Mouse (Mus musculus): Measurements from ENCODE around the gene Mmp15.
"Not testable (repeated sequence)": the region's sequence is repeated elsewhere in the genome, so short reads cannot be mapped to it uniquely, and the experiment has no call there.

Gene Mmp15

GRCm38 (mm10) chr8:95376309-95376999 is 24.4 kb downstream of the Mmp15 start:
- no peak for DNase-seq (ENCODE audit: extremely low spot score, low spot score)

GRCm38 (mm10) chr8:95377101-95377500 is 25.0 kb downstream of the Mmp15 start:
- no peak for DNase-seq (ENCODE audit: extremely low spot score, low spot score)

GRCm38 (mm10) chr8:95377863-95378291 is 25.8 kb downstream of the Mmp15 start:
- no peak for DNase-seq (ENCODE audit: extremely low spot score, low spot score)

- DNase-seq (ENCODE audit: extremely low spot score, low spot score), result not testable (repeated sequence)
Observed at GRCm38 (mm10) chr8:95378928-95379327, 26.9 kb downstream of the Mmp15 start.

- DNase-seq (ENCODE audit: extremely low spot score, low spot score), result no peak
Observed at GRCm38 (mm10) chr8:95380953-95381352, 28.9 kb downstream of the Mmp15 start.

GRCm38 (mm10) chr8:95381595-95381994 is 29.5 kb downstream of the Mmp15 start:
- DNase-seq (ENCODE audit: extremely low spot score, low spot score), result no peak

GRCm38 (mm10) chr8:95384501-95384900 is 32.4 kb downstream of the Mmp15 start:
- DNase-seq (ENCODE audit: extremely low spot score, low spot score), result no peak

GRCm38 (mm10) chr8:95386037-95386436 is 34.0 kb downstream of the Mmp15 start:
- DNase-seq (ENCODE audit: extremely low spot score, low spot score), result no peak

GRCm38 (mm10) chr8:95387221-95387620 is 35.2 kb downstream of the Mmp15 start:
- DNase-seq (ENCODE audit: extremely low spot score, low spot score), result no peak

- no peak for DNase-seq (ENCODE audit: extremely low spot score, low spot score)
Observed at GRCm38 (mm10) chr8:95387936-95388335, 35.9 kb downstream of the Mmp15 start.

- DNase-seq (ENCODE audit: extremely low spot score, low spot score), result no peak
Observed at GRCm38 (mm10) chr8:95390312-95390711, 38.2 kb downstream of the Mmp15 start.

GRCm38 (mm10) chr8:95391101-95391500 is 39.0 kb downstream of the Mmp15 start:
- no peak for DNase-seq (ENCODE audit: extremely low spot score, low spot score)

GRCm38 (mm10) chr8:95392604-95393003 is 40.5 kb downstream of the Mmp15 start:
- DNase-seq (ENCODE audit: extremely low spot score, low spot score), result no peak

GRCm38 (mm10) chr8:95395186-95395918 is 43.3 kb downstream of the Mmp15 start:
- DNase-seq (ENCODE audit: extremely low spot score, low spot score), result no peak

GRCm38 (mm10) chr8:95396752-95397151 is 44.7 kb downstream of the Mmp15 start:
- DNase-seq (ENCODE audit: extremely low spot score, low spot score), result no peak

- DNase-seq (ENCODE audit: extremely low spot score, low spot score), result no peak
Observed at GRCm38 (mm10) chr8:95397201-95397600, 45.1 kb downstream of the Mmp15 start.

GRCm38 (mm10) chr8:95399131-95399530 is 47.1 kb downstream of the Mmp15 start:
- DNase-seq (ENCODE audit: extremely low spot score, low spot score), result no peak

GRCm38 (mm10) chr8:95401091-95401490 is 49.0 kb downstream of the Mmp15 start:
- no peak for DNase-seq (ENCODE audit: extremely low spot score, low spot score)

- DNase-seq (ENCODE audit: extremely low spot score, low spot score), result no peak
Observed at GRCm38 (mm10) chr8:95409518-95409917, 57.5 kb downstream of the Mmp15 start.

GRCm38 (mm10) chr8:95411309-95411972 is 59.4 kb downstream of the Mmp15 start:
- DNase-seq (ENCODE audit: extremely low spot score, low spot score), result no peak

- no peak for DNase-seq (ENCODE audit: extremely low spot score, low spot score)
Observed at GRCm38 (mm10) chr8:95422193-95422810, 70.2 kb downstream of the Mmp15 start.

All from neural tube, embryonic 10.5 days (tissue).